Mouse (Mus musculus) frontal cortex, postnatal 25 days (tissue): ENCODE measurements around the gene Slc9a9.

Experiments
- DNase-seq, 2 experiments: peaks; one replicate each; pipeline ENCODE4 v3.0.0; 2022; ENCODE audit warnings: low spot score in 2 of 2

The Slc9a9 gene

GRCm38 (mm10) chr9:95075856-95076255 lies 406.1 kb downstream of the Slc9a9 start:
- DNase-seq, result no peak

- DNase-seq, result no peak
Observed at GRCm38 (mm10) chr9:95077938-95078337, 408.2 kb downstream of the Slc9a9 start.

- no peak for DNase-seq
Observed at GRCm38 (mm10) chr9:95078626-95079025, 408.9 kb downstream of the Slc9a9 start.

GRCm38 (mm10) chr9:95079951-95080350 lies 410.2 kb downstream of the Slc9a9 start:
- DNase-seq, result no peak

GRCm38 (mm10) chr9:95086109-95086821 lies 416.6 kb downstream of the Slc9a9 start:
- no peak for DNase-seq

GRCm38 (mm10) chr9:95088221-95088620 lies 418.5 kb downstream of the Slc9a9 start:
- no peak for DNase-seq

GRCm38 (mm10) chr9:95089050-95089449 lies 419.3 kb downstream of the Slc9a9 start:
- no peak for DNase-seq

GRCm38 (mm10) chr9:95096486-95096885 lies 426.8 kb downstream of the Slc9a9 start:
- no peak for DNase-seq

GRCm38 (mm10) chr9:95105768-95106167 lies 436.1 kb downstream of the Slc9a9 start:
- no peak for DNase-seq

GRCm38 (mm10) chr9:95109799-95110198 lies 440.1 kb downstream of the Slc9a9 start:
- no peak for DNase-seq

GRCm38 (mm10) chr9:95110768-95111167 lies 441.1 kb downstream of the Slc9a9 start:
- DNase-seq, result no peak

- no peak for DNase-seq
Observed at GRCm38 (mm10) chr9:95111732-95112131, 442.0 kb downstream of the Slc9a9 start.

GRCm38 (mm10) chr9:95113157-95114135 lies 443.7 kb downstream of the Slc9a9 start:
- DNase-seq, result no peak

GRCm38 (mm10) chr9:95120062-95120461 lies 450.4 kb downstream of the Slc9a9 start:
- DNase-seq, result no peak

GRCm38 (mm10) chr9:95121151-95121835 lies 451.6 kb downstream of the Slc9a9 start:
- DNase-seq, result no peak

- no peak for DNase-seq
Observed at GRCm38 (mm10) chr9:95125683-95126082, 456.0 kb downstream of the Slc9a9 start.

- DNase-seq, result no peak
Observed at GRCm38 (mm10) chr9:95127774-95128173, 458.1 kb downstream of the Slc9a9 start.

- no peak for DNase-seq
Observed at GRCm38 (mm10) chr9:95149206-95149729, 479.6 kb downstream of the Slc9a9 start.

- no peak for DNase-seq
Observed at GRCm38 (mm10) chr9:95150096-95150495, 480.4 kb downstream of the Slc9a9 start.

GRCm38 (mm10) chr9:95150597-95150996 lies 480.9 kb downstream of the Slc9a9 start:
- no peak for DNase-seq

- DNase-seq, result no peak
Observed at GRCm38 (mm10) chr9:95150998-95151397, 481.3 kb downstream of the Slc9a9 start.

- DNase-seq, result no peak
Observed at GRCm38 (mm10) chr9:95151746-95152145, 482.0 kb downstream of the Slc9a9 start.
